Mouse (Mus musculus): ENCODE data around the gene Agpat3. TPM values are rescaled to one million over a fixed set of nuclear protein-coding genes. Genes with fewer than 3 reads are reported as not detected.

The Agpat3 gene
- polyA plus RNA-seq, 1 experiment from 2014 or later: 69.9 TPM

- Histone ChIP-seq H3K27ac (replicated peaks) (no peak overlapping the region), H3K27me3 (ENCODE audit: control insufficient read depth, insufficient read depth, low read length) (no peaks in the 10 kb centered on the region), H3K9me3 (ENCODE audit: control insufficient read depth, low read length) (no peaks in the 10 kb centered on the region), H3K4me2 (replicated peaks; ENCODE audit: low read depth) (no peak overlapping the region), H3K36me3 (ENCODE audit: control insufficient read depth, insufficient read depth, low read length) (no peaks in the 10 kb centered on the region), H3K4me1 (replicated peaks; ENCODE audit: control insufficient read depth, insufficient read depth) (no peaks in the 10 kb centered on the region), H3K4me3 (ENCODE audit: low read depth, low read length) (no peak overlapping the region), H3K9ac (ENCODE audit: low read length) (no peak overlapping the region)
- TF ChIP-seq CTCF (IDR thresholded peaks at IDR 0.05; ENCODE audit: low read depth) (no peak), EP300 (optimal IDR thresholded peaks at IDR 0.05) (no peak)
- DNase-seq (ENCODE audit: low spot score) (no peak), ATAC-seq (ENCODE audit: low FRiP score, low TSS enrichment) (no peak)
- 52% methylated on average over 5 of the region's 5 CpGs for WGBS
Measured at GRCm38 (mm10) chr10:78366195-78366834, 14.0 kb upstream of the Agpat3 start.

- 79% methylated on average over 6 of the region's 6 CpGs for WGBS
Measured at GRCm38 (mm10) chr10:78365555-78365954, 13.3 kb upstream of the Agpat3 start.

GRCm38 (mm10) chr10:78364106-78364505, 11.8 kb upstream of the Agpat3 start:
- no peaks in the 10 kb centered on the region for H3K27me3 ChIP-seq (ENCODE audit: control insufficient read depth, insufficient read depth, low read length)
- DNase-seq (ENCODE audit: low spot score) (no peak), ATAC-seq (ENCODE audit: low FRiP score, low TSS enrichment) (no peak)
- 36% methylated on average over 2 of the region's 2 CpGs for WGBS
- H3K9ac ChIP-seq (ENCODE audit: low read length): no peak overlapping the region
- TF ChIP-seq EP300 (optimal IDR thresholded peaks at IDR 0.05): no peak
- no peak for TF ChIP-seq CTCF (IDR thresholded peaks at IDR 0.05; ENCODE audit: low read depth)
- H3K9me3 ChIP-seq (ENCODE audit: control insufficient read depth, low read length): no peaks in the 10 kb centered on the region
- H3K27ac ChIP-seq (replicated peaks): no peak overlapping the region
- H3K36me3 ChIP-seq (ENCODE audit: control insufficient read depth, insufficient read depth, low read length): no peaks in the 10 kb centered on the region
- no peak overlapping the region for H3K4me3 ChIP-seq (ENCODE audit: low read depth, low read length)
- H3K4me2 ChIP-seq (replicated peaks; ENCODE audit: low read depth): no peak overlapping the region
- H3K4me1 ChIP-seq (replicated peaks; ENCODE audit: control insufficient read depth, insufficient read depth): no peaks in the 10 kb centered on the region

More at GRCm38 (mm10) chr10:78365555-78365954, 13.3 kb upstream of the Agpat3 start:
- no peak overlapping the region for H3K27ac ChIP-seq (replicated peaks)
- ATAC-seq (ENCODE audit: low FRiP score, low TSS enrichment) (no peak), DNase-seq (ENCODE audit: low spot score) (no peak)
- no peak overlapping the region for H3K9ac ChIP-seq (ENCODE audit: low read length)
- no peaks in the 10 kb centered on the region for H3K27me3 ChIP-seq (ENCODE audit: control insufficient read depth, insufficient read depth, low read length)
- TF ChIP-seq CTCF (IDR thresholded peaks at IDR 0.05; ENCODE audit: low read depth) (no peak), EP300 (optimal IDR thresholded peaks at IDR 0.05) (no peak)
- no peak overlapping the region for H3K4me2 ChIP-seq (replicated peaks; ENCODE audit: low read depth)
- H3K9me3 ChIP-seq (ENCODE audit: control insufficient read depth, low read length): no peaks in the 10 kb centered on the region
- no peaks in the 10 kb centered on the region for H3K4me1 ChIP-seq (replicated peaks; ENCODE audit: control insufficient read depth, insufficient read depth)
- no peak overlapping the region for H3K4me3 ChIP-seq (ENCODE audit: low read depth, low read length)
- no peaks in the 10 kb centered on the region for H3K36me3 ChIP-seq (ENCODE audit: control insufficient read depth, insufficient read depth, low read length)

- H3K27me3 ChIP-seq (ENCODE audit: control insufficient read depth, insufficient read depth, low read length): no peaks in the 10 kb centered on the region
- H3K4me3 ChIP-seq (ENCODE audit: low read depth, low read length): no peak overlapping the region
- no peaks in the 10 kb centered on the region for H3K4me1 ChIP-seq (replicated peaks; ENCODE audit: control insufficient read depth, insufficient read depth)
- no peak overlapping the region for H3K9ac ChIP-seq (ENCODE audit: low read length)
- WGBS: 82% methylated on average over 6 of the region's 6 CpGs
- ATAC-seq (ENCODE audit: low FRiP score, low TSS enrichment) (no peak), DNase-seq (ENCODE audit: low spot score) (no peak)
- no peak overlapping the region for H3K27ac ChIP-seq (replicated peaks)
- no peaks in the 10 kb centered on the region for H3K9me3 ChIP-seq (ENCODE audit: control insufficient read depth, low read length)
- H3K36me3 ChIP-seq (ENCODE audit: control insufficient read depth, insufficient read depth, low read length): no peaks in the 10 kb centered on the region
- TF ChIP-seq CTCF (IDR thresholded peaks at IDR 0.05; ENCODE audit: low read depth): no peak
- no peak for TF ChIP-seq EP300 (optimal IDR thresholded peaks at IDR 0.05)
- no peak overlapping the region for H3K4me2 ChIP-seq (replicated peaks; ENCODE audit: low read depth)
Measured at GRCm38 (mm10) chr10:78363366-78363765, 11.1 kb upstream of the Agpat3 start.

- no peaks in the 10 kb centered on the region for H3K4me1 ChIP-seq (replicated peaks; ENCODE audit: control insufficient read depth, insufficient read depth)
- H3K9ac ChIP-seq (ENCODE audit: low read length): no peak overlapping the region
- H3K4me2 ChIP-seq (replicated peaks; ENCODE audit: low read depth): no peak overlapping the region
- no peaks in the 10 kb centered on the region for H3K27me3 ChIP-seq (ENCODE audit: control insufficient read depth, insufficient read depth, low read length)
- no peaks in the 10 kb centered on the region for H3K9me3 ChIP-seq (ENCODE audit: control insufficient read depth, low read length)
- H3K27ac ChIP-seq (replicated peaks): no peak overlapping the region
- H3K4me3 ChIP-seq (ENCODE audit: low read depth, low read length): no peak overlapping the region
- no peaks in the 10 kb centered on the region for H3K36me3 ChIP-seq (ENCODE audit: control insufficient read depth, insufficient read depth, low read length)
- TF ChIP-seq CTCF (IDR thresholded peaks at IDR 0.05; ENCODE audit: low read depth) (no peak), EP300 (optimal IDR thresholded peaks at IDR 0.05) (no peak)
- 84% methylated on average over 2 of the region's 2 CpGs for WGBS
- DNase-seq (ENCODE audit: low spot score) (no peak), ATAC-seq (ENCODE audit: low FRiP score, low TSS enrichment) (no peak)
Measured at GRCm38 (mm10) chr10:78361951-78362350, 9.7 kb upstream of the Agpat3 start.

- TF ChIP-seq EP300 (optimal IDR thresholded peaks at IDR 0.05) (no peak), CTCF (IDR thresholded peaks at IDR 0.05; ENCODE audit: low read depth) (no peak)
- H3K27ac ChIP-seq (replicated peaks): no peak overlapping the region
- H3K4me3 ChIP-seq (ENCODE audit: low read depth, low read length): no peak overlapping the region
- no peak overlapping the region for H3K4me2 ChIP-seq (replicated peaks; ENCODE audit: low read depth)
- 46% methylated on average over 3 of the region's 3 CpGs for WGBS
- DNase-seq (ENCODE audit: low spot score) (no peak), ATAC-seq (ENCODE audit: low FRiP score, low TSS enrichment) (no peak)
- H3K9ac ChIP-seq (ENCODE audit: low read length): no peak overlapping the region
- no peaks in the 10 kb centered on the region for H3K36me3 ChIP-seq (ENCODE audit: control insufficient read depth, insufficient read depth, low read length)
- no peaks in the 10 kb centered on the region for H3K27me3 ChIP-seq (ENCODE audit: control insufficient read depth, insufficient read depth, low read length)
- no peaks in the 10 kb centered on the region for H3K9me3 ChIP-seq (ENCODE audit: control insufficient read depth, low read length)
- no peaks in the 10 kb centered on the region for H3K4me1 ChIP-seq (replicated peaks; ENCODE audit: control insufficient read depth, insufficient read depth)
Measured at GRCm38 (mm10) chr10:78360290-78360711, 8.0 kb upstream of the Agpat3 start.
